Mouse (Mus musculus): ENCODE data around the gene Retsat.

GRCm38 (mm10) chr6:72597083-72597874, 996 bp upstream of the Retsat start:
- TF ChIP-seq POLR2A (IDR thresholded peaks at IDR 0.05; ENCODE audit: insufficient read length, low read depth): no peak
- TF ChIP-seq POLR2AphosphoS2 (IDR thresholded peaks at IDR 0.05; ENCODE audit: insufficient read length, low read depth): no peak
- TF ChIP-seq MAX (IDR thresholded peaks at IDR 0.05; ENCODE audit: low read depth): no peak
